Mouse (Mus musculus) limb, embryonic 11.5 days (tissue): Measurements from ENCODE around the gene Plekha6. TPM values are rescaled to one million over a fixed set of nuclear protein-coding genes. Genes with fewer than 3 reads are reported as not detected.

ENCODE experiments used
- ATAC-seq: fragments of 200-750 bp; cut with Nextera tagmentation; 2 replicates; pipeline ENCODE4 v1.8.0; 2017; ENCODE audit warnings: low read depth; ENCODE audit not compliant: insufficient number of reproducible peaks, low FRiP score, low TSS enrichment
- DNase-seq: peaks from one replicate; pipeline ENCODE4 v3.0.0-alpha.2; 2015; ENCODE audit warnings: low spot score
- H3K27ac ChIP-seq: fragments of 300-500 bp; sonication (generic); replicated peaks from 2 replicates; pipeline ENCODE4 v1.5.1; 2014; ENCODE audit warnings: low read depth, mild to moderate bottlenecking, low read length
- H3K27me3 ChIP-seq: fragments of 300-500 bp; sonication (generic); 2 replicates; pipeline ENCODE4 v1.6.1; 2014; ENCODE audit warnings: mild to moderate bottlenecking, low read length, mixed read lengths; ENCODE audit not compliant: control insufficient read depth, insufficient read depth
- H3K36me3 ChIP-seq: fragments of 300-500 bp; sonication (generic); 2 replicates; pipeline ENCODE4 v1.6.1; 2014; ENCODE audit warnings: mild to moderate bottlenecking, low read length, moderate library complexity, mixed read lengths; ENCODE audit not compliant: control insufficient read depth, insufficient read depth
- H3K4me1 ChIP-seq: fragments of 300-500 bp; sonication (generic); 2 replicates; pipeline ENCODE4 v1.6.1; 2014; ENCODE audit warnings: low read length, mixed read lengths; ENCODE audit not compliant: control insufficient read depth, insufficient read depth
- H3K4me2 ChIP-seq: fragments of 300-500 bp; sonication (generic); 2 replicates; pipeline ENCODE4 v1.6.1; 2014; ENCODE audit warnings: low read depth, mild to moderate bottlenecking, moderate library complexity; ENCODE audit not compliant: severe bottlenecking
- H3K4me3 ChIP-seq: fragments of 300-500 bp; sonication (generic); 2 replicates; pipeline ENCODE4 v1.5.1; 2014; ENCODE audit warnings: low read depth, low read length
- H3K9ac ChIP-seq: fragments of 300-500 bp; sonication (generic); 2 replicates; pipeline ENCODE4 v1.6.1; 2014; ENCODE audit warnings: mild to moderate bottlenecking, low read length
- H3K9me3 ChIP-seq: fragments of 300-500 bp; sonication (generic); 2 replicates; pipeline ENCODE4 v1.6.1; 2016; ENCODE audit warnings: low read length; ENCODE audit not compliant: control insufficient read depth
- WGBS: fragments of 180-500 bp; shearing (Covaris S2); extraction: QIAGEN DNeasy Blood & Tissue Kit; methylation state at CpG from one replicate; pipeline ENCODE4 v1.1.7; 2014; 5-methylcytosine and 5-hydroxymethylcytosine counted together
- polyA plus RNA-seq: library from polyadenylated mRNA; unstranded; fragments of >200 nt; fragmentation: Nextera tagmentation; extraction: Ambion mirVana; gene quantifications from 2 replicates; pipeline ENCODE4 v1.2.1, GENCODE M21; 2014

Gene Plekha6
- polyA plus RNA-seq, 1 experiment from 2014 or later, result 0.75 TPM

DNA sequence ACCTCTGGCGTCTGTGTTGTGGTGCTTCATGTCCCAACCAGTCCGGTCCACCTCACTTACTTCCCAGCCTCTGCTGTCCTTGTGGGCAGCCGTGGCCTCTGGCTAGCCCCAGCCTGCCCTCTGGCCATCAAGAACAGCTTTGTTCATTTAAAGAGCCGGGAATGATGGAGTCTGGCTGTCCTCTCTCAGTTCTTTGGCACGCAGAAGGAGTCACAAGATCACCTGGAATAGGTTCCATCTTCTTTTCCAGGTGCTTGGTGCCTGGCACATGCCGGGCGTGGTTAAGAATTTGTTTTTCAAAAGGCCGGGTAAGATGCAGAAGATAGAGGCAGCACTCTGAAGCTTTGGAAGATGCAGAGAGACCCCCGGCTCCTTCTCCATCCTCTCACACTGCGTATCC lies 51.7 kb downstream of the Plekha6 start:
- Histone ChIP-seq H3K36me3 (no peaks in the 10 kb centered on the region), H3K9me3 (no peaks in the 10 kb centered on the region), H3K27me3 (no peaks in the 10 kb centered on the region), H3K4me1 (peaks cover 20% of the 10 kb centered on the region), H3K27ac (no peak overlapping the region), H3K9ac (no peak overlapping the region), H3K4me3 (no peak overlapping the region), H3K4me2 (no peak overlapping the region)
- DNase-seq (no peak), ATAC-seq (no peak)
- WGBS, result 65% methylated on average over 10 of the region's 10 CpGs

DNA sequence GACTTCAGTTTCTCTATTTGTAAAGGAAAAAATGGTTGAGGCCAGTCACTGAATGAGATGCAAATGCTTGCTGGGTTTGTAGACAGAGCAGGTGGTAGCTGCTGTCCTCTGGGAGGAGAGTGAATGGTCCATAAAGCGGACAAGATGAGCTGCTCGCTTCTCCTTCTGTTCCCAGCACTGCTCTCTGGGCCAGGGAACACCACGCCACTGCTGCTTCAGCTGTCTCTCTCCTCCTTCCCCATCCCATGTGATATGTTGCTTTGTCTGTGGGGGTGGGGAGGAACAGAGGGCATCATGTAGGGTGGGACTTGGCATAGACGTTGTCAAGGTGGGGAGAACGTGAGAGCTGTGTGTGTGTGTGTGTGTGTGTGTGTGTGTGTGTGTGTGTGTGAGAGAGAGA lies 53.0 kb downstream of the Plekha6 start:
- Histone ChIP-seq H3K27me3 (no peaks in the 10 kb centered on the region), H3K4me3 (no peak overlapping the region), H3K27ac (no peak overlapping the region), H3K9ac (no peak overlapping the region), H3K4me2 (no peak overlapping the region), H3K4me1 (peaks cover 20% of the 10 kb centered on the region), H3K9me3 (no peaks in the 10 kb centered on the region), H3K36me3 (no peaks in the 10 kb centered on the region)
- ATAC-seq, result no peak
- 79% methylated on average over 5 of the region's 5 CpGs for WGBS
- no peak for DNase-seq

DNA sequence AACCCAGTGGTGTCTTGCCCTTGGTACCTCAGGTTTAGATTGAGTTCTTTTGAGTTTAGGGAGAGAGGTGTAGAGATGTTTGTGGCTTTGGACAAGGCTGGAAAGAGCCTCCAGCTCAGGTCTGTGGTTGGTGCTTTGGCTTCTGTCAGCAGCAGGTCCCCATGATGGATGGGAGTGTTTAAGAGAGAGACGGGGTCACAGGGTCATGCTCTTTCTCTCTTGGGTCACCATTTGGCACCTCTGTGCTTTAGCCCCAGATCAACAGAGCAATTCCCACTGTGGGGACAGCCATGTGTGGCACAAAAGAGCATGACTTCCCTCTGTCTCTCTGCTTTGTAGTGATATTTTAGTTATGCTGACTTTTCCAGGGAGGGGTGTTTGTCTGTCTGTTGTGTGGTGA lies 55.1 kb downstream of the Plekha6 start:
- no peak for ATAC-seq
- no peak overlapping the region for H3K27ac ChIP-seq
- H3K27me3 ChIP-seq, result no peaks in the 10 kb centered on the region
- H3K4me2 ChIP-seq, result no peak overlapping the region
- DNase-seq, result no peak
- no peak overlapping the region for H3K9ac ChIP-seq
- 33% methylated on average over 1 of the region's 1 CpGs for WGBS
- peaks cover 7% of the 10 kb centered on the region for H3K4me1 ChIP-seq
- H3K36me3 ChIP-seq, result no peaks in the 10 kb centered on the region
- no peaks in the 10 kb centered on the region for H3K9me3 ChIP-seq
- H3K4me3 ChIP-seq, result no peak overlapping the region

- no peak overlapping the region for H3K4me3 ChIP-seq
- H3K4me2 ChIP-seq, result no peak overlapping the region
- no peak overlapping the region for H3K9ac ChIP-seq
- H3K36me3 ChIP-seq, result no peaks in the 10 kb centered on the region
- no peaks in the 10 kb centered on the region for H3K9me3 ChIP-seq
- H3K27me3 ChIP-seq, result no peaks in the 10 kb centered on the region
- ATAC-seq (no peak), DNase-seq (no peak)
- 55% methylated on average over 3 of the region's 3 CpGs for WGBS
- no peaks in the 10 kb centered on the region for H3K4me1 ChIP-seq
- H3K27ac ChIP-seq, result no peak overlapping the region
Observed at GRCm38 (mm10) chr1:133221459-133221858, 57.4 kb downstream of the Plekha6 start.

- H3K36me3 ChIP-seq, result no peaks in the 10 kb centered on the region
- ATAC-seq, result no peak
- H3K27me3 ChIP-seq, result peaks cover 6% of the 10 kb centered on the region; the same call in 1 of the 2 replicates
- whole genome bisulfite sequencing, result 31% methylated on average over 6 of the region's 6 CpGs
- H3K27ac ChIP-seq, result no peak overlapping the region
- H3K4me2 ChIP-seq, result no peak overlapping the region
- H3K9me3 ChIP-seq, result no peaks in the 10 kb centered on the region
- no peak for DNase-seq
- no peak overlapping the region for H3K9ac ChIP-seq
- H3K4me1 ChIP-seq, result no peaks in the 10 kb centered on the region
- H3K4me3 ChIP-seq, result no peak overlapping the region
Observed at GRCm38 (mm10) chr1:133222445-133222995, 58.5 kb downstream of the Plekha6 start.

DNA sequence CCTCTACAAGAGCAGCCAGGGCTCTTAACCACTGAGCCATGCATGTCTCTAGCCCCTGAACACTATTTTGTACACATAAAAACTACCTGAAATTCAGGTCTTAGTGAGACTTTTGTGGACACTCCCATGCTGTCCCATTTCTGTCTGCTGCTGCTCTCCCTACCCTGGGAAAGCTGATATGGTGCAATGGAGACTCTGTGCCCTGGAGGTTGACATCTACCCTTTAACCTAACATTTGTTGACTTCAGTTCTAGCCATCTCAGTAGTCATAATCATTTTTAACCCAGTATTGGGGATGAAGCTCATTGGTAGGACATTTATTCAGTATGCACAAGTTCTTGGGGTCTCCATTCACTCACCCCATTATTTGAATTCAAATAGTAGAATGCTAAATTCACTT lies 60.7 kb downstream of the Plekha6 start:
- Histone ChIP-seq H3K4me1 (no peaks in the 10 kb centered on the region), H3K4me3 (no peak overlapping the region), H3K27ac (no peak overlapping the region), H3K4me2 (no peak overlapping the region), H3K9me3 (no peaks in the 10 kb centered on the region), H3K27me3 (peaks cover 6% of the 10 kb centered on the region; the same call in 1 of the 2 replicates), H3K9ac (no peak overlapping the region), H3K36me3 (no peaks in the 10 kb centered on the region)
- DNase-seq (no peak), ATAC-seq (no peak)

- Histone ChIP-seq H3K27me3 (peaks cover 6% of the 10 kb centered on the region; the same call in 1 of the 2 replicates), H3K36me3 (no peaks in the 10 kb centered on the region), H3K9ac (no peak overlapping the region), H3K27ac (no peak overlapping the region), H3K4me3 (no peak overlapping the region), H3K9me3 (no peaks in the 10 kb centered on the region), H3K4me1 (no peaks in the 10 kb centered on the region), H3K4me2 (no peak overlapping the region)
- no peak for DNase-seq
- no peak for ATAC-seq
- 58% methylated on average over 3 of the region's 3 CpGs for WGBS
Observed at GRCm38 (mm10) chr1:133225137-133225536, 61.1 kb downstream of the Plekha6 start.

- 88% methylated on average over 2 of the region's 2 CpGs for WGBS
- Histone ChIP-seq H3K4me3 (no peak overlapping the region), H3K4me2 (no peak overlapping the region), H3K9ac (no peak overlapping the region), H3K36me3 (no peaks in the 10 kb centered on the region), H3K27me3 (peaks cover 6% of the 10 kb centered on the region; the same call in 1 of the 2 replicates), H3K4me1 (no peaks in the 10 kb centered on the region), H3K9me3 (no peaks in the 10 kb centered on the region), H3K27ac (no peak overlapping the region)
- DNase-seq, result no peak
- ATAC-seq, result no peak
Observed at GRCm38 (mm10) chr1:133225561-133225960, 61.6 kb downstream of the Plekha6 start.
